Mouse (Mus musculus) lung, embryonic 16.5 days (tissue): Measurements from ENCODE around the gene Cdkn1c. TPM values are rescaled to one million over a fixed set of nuclear protein-coding genes. Genes with fewer than 3 reads are reported as not detected.

Source experiments
- ATAC-seq: fragments of 200-750 bp; cut with Nextera tagmentation; 2 replicates; pipeline ENCODE4 v1.8.0; 2017; ENCODE audit warnings: low read depth, mild to moderate bottlenecking, moderate library complexity
- H3K27ac ChIP-seq: fragments of 300-500 bp; sonication (generic); 2 replicates; pipeline ENCODE4 v1.5.1; 2014; ENCODE audit warnings: mild to moderate bottlenecking, control low read depth, low read length
- H3K27me3 ChIP-seq: fragments of 300-500 bp; sonication (generic); 2 replicates; pipeline ENCODE4 v1.6.1; 2014; ENCODE audit warnings: low read depth, low read length, mixed read lengths; ENCODE audit not compliant: control insufficient read depth, insufficient read depth
- H3K36me3 ChIP-seq: fragments of 300-500 bp; sonication (generic); 2 replicates; pipeline ENCODE4 v1.6.1; 2014; ENCODE audit warnings: low read length; ENCODE audit not compliant: control insufficient read depth, insufficient read depth
- H3K4me1 ChIP-seq: fragments of 300-500 bp; sonication (generic); replicated peaks from 2 replicates; pipeline ENCODE4 v1.6.1; 2014; ENCODE audit warnings: low read length, mixed read lengths; ENCODE audit not compliant: control insufficient read depth, insufficient read depth
- H3K4me2 ChIP-seq: fragments of 300-500 bp; sonication (generic); 2 replicates; pipeline ENCODE4 v1.6.1; 2014; ENCODE audit warnings: low read depth, low read length, control low read depth
- H3K4me3 ChIP-seq: fragments of 300-500 bp; sonication (generic); 2 replicates; pipeline ENCODE4 v1.5.1; 2014; ENCODE audit warnings: mild to moderate bottlenecking, low read length, control low read depth
- H3K9ac ChIP-seq: fragments of 300-500 bp; sonication (generic); 2 replicates; pipeline ENCODE4 v1.6.1; 2014; ENCODE audit warnings: low read length, control low read depth
- H3K9me3 ChIP-seq: fragments of 300-500 bp; sonication (generic); 2 replicates; pipeline ENCODE4 v1.6.1; 2016; ENCODE audit warnings: low read length; ENCODE audit not compliant: control insufficient read depth
- WGBS: fragments of 180-500 bp; shearing (Covaris S2); extraction: QIAGEN DNeasy Blood & Tissue Kit; methylation state at CpG from one replicate; pipeline ENCODE4 v1.1.7; 2014; 5-methylcytosine and 5-hydroxymethylcytosine counted together
- polyA plus RNA-seq: library from polyadenylated mRNA; unstranded; fragments of >200 nt; fragmentation: Nextera tagmentation; extraction: Ambion mirVana; gene quantifications from 2 replicates; pipeline ENCODE4 v1.2.1, GENCODE M21; 2015

Gene Cdkn1c
- polyA plus RNA-seq, 1 experiment from 2014 or later: 434 TPM

- Histone ChIP-seq H3K27ac (peak overlapping the region; percentile 83), H3K9me3 (peaks cover 25% of the 10 kb centered on the region), H3K4me1 (peaks cover 12% of the 10 kb centered on the region), H3K4me3 (no peak overlapping the region), H3K9ac (peak overlapping the region; percentile 64; the same call in 1 of the 2 replicates), H3K27me3 (no peaks in the 10 kb centered on the region; the same call in 1 of the 2 replicates), H3K36me3 (no peaks in the 10 kb centered on the region), H3K4me2 (no peak overlapping the region)
- 28% methylated on average over 11 of the region's 11 CpGs for WGBS
- ATAC-seq: no peak
Observed at GRCm38 (mm10) chr7:143463865-143464415, 3.1 kb upstream of the Cdkn1c start.

- Histone ChIP-seq H3K4me3 (no peak overlapping the region), H3K4me1 (peaks cover 12% of the 10 kb centered on the region), H3K9me3 (peaks cover 25% of the 10 kb centered on the region), H3K9ac (no peak overlapping the region), H3K27me3 (no peaks in the 10 kb centered on the region), H3K4me2 (no peak overlapping the region), H3K27ac (peak overlapping the region; percentile 38; the same call in 1 of the 2 replicates), H3K36me3 (no peaks in the 10 kb centered on the region)
- WGBS: 72% methylated on average over 5 of the region's 5 CpGs
- no peak for ATAC-seq
Observed at GRCm38 (mm10) chr7:143462516-143462915, 1.7 kb upstream of the Cdkn1c start.

- ATAC-seq: no peak
- H3K27ac ChIP-seq: peak overlapping the region; percentile 62
- H3K9ac ChIP-seq: peak overlapping the region; percentile 49; the same call in 1 of the 2 replicates
- no peak overlapping the region for H3K4me3 ChIP-seq
- H3K27me3 ChIP-seq: no peaks in the 10 kb centered on the region
- peaks cover 25% of the 10 kb centered on the region for H3K9me3 ChIP-seq
- H3K4me2 ChIP-seq: peak overlapping the region; percentile 60
- 38% methylated on average over 11 of the region's 11 CpGs for WGBS
- peaks cover 12% of the 10 kb centered on the region for H3K4me1 ChIP-seq
- H3K36me3 ChIP-seq: no peaks in the 10 kb centered on the region
Observed at GRCm38 (mm10) chr7:143461920-143462319, 1.1 kb upstream of the Cdkn1c start.

- peaks cover 12% of the 10 kb centered on the region for H3K4me1 ChIP-seq
- no peaks in the 10 kb centered on the region for H3K27me3 ChIP-seq
- peaks cover 25% of the 10 kb centered on the region for H3K9me3 ChIP-seq
- peak overlapping the region; percentile 60 for H3K4me2 ChIP-seq
- H3K36me3 ChIP-seq: no peaks in the 10 kb centered on the region
- ATAC-seq: peak; percentile 24
- peak overlapping the region; percentile 34 for H3K4me3 ChIP-seq
- H3K27ac ChIP-seq: peak overlapping the region; percentile 62
- 28% methylated on average over 14 of the region's 32 CpGs for WGBS
- H3K9ac ChIP-seq: peak overlapping the region; percentile 49; the same call in 1 of the 2 replicates
Observed at GRCm38 (mm10) chr7:143461294-143461870, 532 bp upstream of the Cdkn1c start.

GRCm38 (mm10) chr7:143460217-143460834 lies 524 bp downstream of the Cdkn1c start:
- peak overlapping the region; percentile 60 for H3K4me2 ChIP-seq
- peaks cover 25% of the 10 kb centered on the region for H3K9me3 ChIP-seq
- H3K36me3 ChIP-seq: no peaks in the 10 kb centered on the region
- no peaks in the 10 kb centered on the region for H3K27me3 ChIP-seq
- H3K4me3 ChIP-seq: peak overlapping the region; percentile 63
- peak overlapping the region; percentile 73 for H3K27ac ChIP-seq
- peaks cover 12% of the 10 kb centered on the region for H3K4me1 ChIP-seq
- WGBS: 29% methylated on average over 60 of the region's 60 CpGs
- peak overlapping the region; percentile 78 for H3K9ac ChIP-seq
- ATAC-seq: peak; percentile 0; the same call in 1 of the 2 replicates

- Histone ChIP-seq H3K27me3 (no peaks in the 10 kb centered on the region), H3K9ac (peak overlapping the region; percentile 78), H3K4me1 (peaks cover 4% of the 10 kb centered on the region), H3K9me3 (peaks cover 25% of the 10 kb centered on the region), H3K4me3 (peak overlapping the region; percentile 63), H3K27ac (peak overlapping the region; percentile 73), H3K36me3 (no peaks in the 10 kb centered on the region), H3K4me2 (peak overlapping the region; percentile 60)
- ATAC-seq: peak; percentile 43
- WGBS: 30% methylated on average over 95 of the region's 100 CpGs
Observed at GRCm38 (mm10) chr7:143459332-143460211, 1.3 kb downstream of the Cdkn1c start.

- 13% methylated on average over 38 of the region's 38 CpGs for WGBS
- Histone ChIP-seq H3K27ac (peak overlapping the region; percentile 73), H3K36me3 (no peaks in the 10 kb centered on the region), H3K27me3 (no peaks in the 10 kb centered on the region), H3K9me3 (peaks cover 25% of the 10 kb centered on the region), H3K4me3 (peak overlapping the region; percentile 63), H3K9ac (peak overlapping the region; percentile 78), H3K4me1 (peaks cover 4% of the 10 kb centered on the region; the same call in 1 of the 2 replicates), H3K4me2 (peak overlapping the region; percentile 60)
- no peak for ATAC-seq
Observed at GRCm38 (mm10) chr7:143458963-143459331, 1.9 kb downstream of the Cdkn1c start.

GRCm38 (mm10) chr7:143447130-143447529 lies 13.7 kb downstream of the Cdkn1c start:
- H3K9me3 ChIP-seq: no peaks in the 10 kb centered on the region
- no peak overlapping the region for H3K27ac ChIP-seq
- H3K4me3 ChIP-seq: no peak overlapping the region
- ATAC-seq: no peak
- peaks cover 45% of the 10 kb centered on the region for H3K27me3 ChIP-seq
- peaks cover 10% of the 10 kb centered on the region for H3K4me1 ChIP-seq
- no peak overlapping the region for H3K4me2 ChIP-seq
- no peaks in the 10 kb centered on the region for H3K36me3 ChIP-seq
- H3K9ac ChIP-seq: no peak overlapping the region
- WGBS: 71% methylated on average over 2 of the region's 2 CpGs
